Mouse (Mus musculus): ENCODE data around the gene Otor.
A peak's percentile ranks its signal among the peaks of the same experiment; 100 is the strongest.

Otor gene

GRCm38 (mm10) chr2:143131098-143131646 is 52.9 kb downstream of the Otor start:
- peak; percentile 53 to 54 for DNase-seq
